15 mouse cellular contexts compared by ENCODE assay signal in the genomic region with DNA sequence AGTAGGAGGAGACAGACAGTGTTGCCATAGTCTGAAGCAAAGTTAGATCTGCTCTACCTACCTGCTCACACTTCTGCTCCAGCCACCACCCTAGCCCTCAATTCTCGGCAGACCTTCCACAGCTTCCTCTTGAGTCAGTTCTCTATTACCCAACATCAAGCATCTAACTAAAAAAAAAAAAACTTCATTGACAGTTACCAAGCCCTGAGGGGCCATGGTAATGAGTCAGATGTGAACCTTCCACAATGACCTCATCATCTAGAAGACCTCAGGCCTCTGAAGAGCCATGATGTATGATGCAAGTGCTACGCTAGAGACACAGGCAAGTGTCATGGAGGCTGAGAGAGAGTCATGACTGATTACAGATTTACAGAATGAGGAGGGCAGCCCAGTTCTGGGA. TPM values are rescaled to one million over a fixed set of nuclear protein-coding genes. Genes with fewer than 3 reads are reported as not detected.
DNase-seq lines count a peak whose midpoint lies in the region; TF ChIP-seq lines count a peak whose summit lies in the region.
"Had no signal": no experiment of that assay in that cellular context is flagged by ENCODE, and none has a peak within 500 bp of the region (broad histone marks: within the 10 kb centered on the region; RNA-seq: fewer than 3 reads in every experiment).

No protein-coding gene starts in this region.

- peaks cover 4% of the 10 kb centered on the region; the same call in 1 of the 2 replicates for H3K4me1 ChIP-seq in lung, adult 2 months (ENCODE audit: control insufficient read depth, insufficient read depth, low read length)

- 70% methylated on average over 2 of the region's 2 CpGs for WGBS in lung, adult 2 months

- DNase-seq in lung, postnatal 25 days (ENCODE audit: low spot score) = peak; percentile 23
- no peak for DNase-seq in lung, adult 2 months
- peak; percentile 46 for DNase-seq in Muller cell, postnatal 12 days (ENCODE audit: inconsistent ontology term)
- DNase-seq in induced T-regulatory cell, adult 2 months (ENCODE audit: low read depth) = peak; percentile 48
- DNase-seq in ovary, postnatal 14 days (ENCODE audit: low spot score) = no peak
- DNase-seq in cerebellum, postnatal 36 days = no peak
- no peak for DNase-seq in right cerebral cortex, postnatal 10 days (ENCODE audit: low spot score in 2 of 2)
- DNase-seq: adrenal gland, postnatal 14 days; cerebellum, adult 8-10 months; layer of hippocampus, adult 9-11 months; right cerebral cortex, postnatal 4 days had no signal

- no peak for TF ChIP-seq POLR2A in lung, adult 2 months (IDR thresholded peaks at IDR 0.05; ENCODE audit: borderline replicate concordance, extremely low read depth, low read depth, low read length)

- H3K4me3 ChIP-seq in lung, adult 2 months (replicated peaks; ENCODE audit: extremely low read depth, low read depth, low read length) = no peak overlapping the region
- H3K4me3 ChIP-seq: embryonic facial prominence, embryonic 13.5 days; forebrain, embryonic 15.5 days; liver, embryonic 15.5 days; midbrain, embryonic 12.5 days had no signal

- TF ChIP-seq CTCF in lung, adult 2 months (IDR thresholded peaks at IDR 0.05; ENCODE audit: insufficient read depth, low read length) = no peak

RNA-seq across cellular contexts. Expression of gene Ptprj, which starts 37.8 kb away (rescaled TPM):
- 10.1 and 16.0 TPM in 2 replicates for polyA plus RNA-seq in lung, adult 2 months (2012; rRNA removed)

Comparison
In these comparisons a context has a peak if more than half of its experiments do, and no peak if none do; other contexts are left out.
1. DNase-seq: peak in lung, postnatal 25 days (single experiment), Muller cell, postnatal 12 days (single experiment) and induced T-regulatory cell, adult 2 months (single experiment); none in lung, adult 2 months (single experiment), ovary, postnatal 14 days (single experiment), cerebellum, postnatal 36 days (0 of 2) and right cerebral cortex, postnatal 10 days (0 of 2).